In genomic region chr7:123411109-123411508, GRCm38 (mm10) we compare ENCODE assay signal across 12 mouse cellular contexts. TPM values are rescaled to one million over a fixed set of nuclear protein-coding genes. Genes with fewer than 3 reads are reported as not detected.
DNase-seq lines count a peak whose midpoint lies in the region; TF ChIP-seq lines count a peak whose summit lies in the region.
"Had no signal": no experiment of that assay in that cellular context is flagged by ENCODE, and none has a peak within 500 bp of the region (broad histone marks: within the 10 kb centered on the region; RNA-seq: fewer than 3 reads in every experiment).

No protein-coding gene starts in this region.

- peak; percentile 52 to 85 for DNase-seq in frontal cortex, adult 2 months (ENCODE audit: extremely low spot score in 1 of 2, low spot score in 1 of 2)
- DNase-seq in frontal cortex, postnatal 14 days (ENCODE audit: low spot score in 2 of 2) = no peak
- peak; percentile 33 for DNase-seq in urinary bladder, postnatal 25 days (ENCODE audit: low spot score)
- no peak for DNase-seq in urinary bladder, postnatal 4 days (ENCODE audit: low spot score in 2 of 2)
- peak; percentile 71 to 76 for DNase-seq in lung, adult 18-20 months
- DNase-seq in yolk sac, embryonic 10.5 days (ENCODE audit: low spot score) = no peak
- DNase-seq in thymus, adult 2 months = no peak
- DNase-seq in retina, embryonic 14.5 days (ENCODE audit: low spot score) = no peak
- DNase-seq: kidney, postnatal 25 days; lung, embryonic 14.5 days had no signal

- H3K27ac ChIP-seq in thymus, adult 2 months (ENCODE audit: control insufficient read depth, insufficient read depth, low read length) = no peak overlapping the region
- H3K27ac ChIP-seq: hindbrain, embryonic 10.5 days; neural tube, embryonic 12.5 days had no signal

- 0 out of 2 replicates have a peak, but pooled peaks cover 3% of the 10 kb centered on the region for H3K36me3 ChIP-seq in thymus, adult 2 months (ENCODE audit: control insufficient read depth, insufficient read depth, low read length)

- no peak for TF ChIP-seq POLR2A in thymus, adult 2 months (IDR thresholded peaks at IDR 0.05; ENCODE audit: control insufficient read depth, extremely low read depth, insufficient read depth, low read length, poor library complexity)

- H3K27me3 ChIP-seq in thymus, adult 2 months (ENCODE audit: control insufficient read depth, insufficient read depth, low read length) = no peaks in the 10 kb centered on the region
- H3K27me3 ChIP-seq: neural tube, embryonic 12.5 days had no signal

- no peak overlapping the region for H3K4me3 ChIP-seq in thymus, adult 2 months (ENCODE audit: control insufficient read depth, insufficient read depth, low read length)
- H3K4me3 ChIP-seq: hindbrain, embryonic 10.5 days; neural tube, embryonic 12.5 days had no signal

- no peaks in the 10 kb centered on the region for H3K4me1 ChIP-seq in thymus, adult 2 months (replicated peaks; ENCODE audit: control insufficient read depth, insufficient read depth, low read length)
- H3K4me1 ChIP-seq: hindbrain, embryonic 10.5 days; neural tube, embryonic 12.5 days had no signal

- 94% methylated on average over 1 of the region's 1 CpGs for WGBS in thymus, adult 2 months

- TF ChIP-seq CTCF in thymus, adult 2 months (IDR thresholded peaks at IDR 0.05; ENCODE audit: borderline replicate concordance, control insufficient read depth, extremely low read depth, insufficient read depth, low read length, poor library complexity) = no peak

RNA-seq across cellular contexts. Expression of gene Arhgap17, which starts 41.4 kb away (rescaled TPM):
- 16.4 and 20.4 TPM in 2 replicates for polyA plus RNA-seq in frontal cortex, adult 2 months (2012; rRNA removed)
- 32.2 and 37.3 TPM in 2 replicates for polyA plus RNA-seq in thymus, adult 2 months (2012; rRNA removed)

RNA-seq across cellular contexts. Expression of gene Lcmt1, which starts 41.5 kb away (rescaled TPM):
- polyA plus RNA-seq in frontal cortex, adult 2 months (2012; rRNA removed) = 87.9 and 89.4 TPM in 2 replicates
- polyA plus RNA-seq in thymus, adult 2 months (2012; rRNA removed) = 30.9 and 31.9 TPM in 2 replicates

RNA-seq across cellular contexts. Expression of gene Aqp8, which starts 51.0 kb away (rescaled TPM):
- 0.32 TPM in 1 of 2 replicates, not detected in the other for polyA plus RNA-seq in frontal cortex, adult 2 months (2012; rRNA removed)
- polyA plus RNA-seq in thymus, adult 2 months (2012; rRNA removed) = 0.31 and 0.41 TPM in 2 replicates
- polyA plus RNA-seq: lung, embryonic 14.5 days had no signal

Comparison
In these comparisons a context has a peak if more than half of its experiments do, and no peak if none do; other contexts are left out.
1. DNase-seq: peak in frontal cortex, adult 2 months (2 of 2), urinary bladder, postnatal 25 days (single experiment) and lung, adult 18-20 months (2 of 2); none in frontal cortex, postnatal 14 days (0 of 2), urinary bladder, postnatal 4 days (0 of 2), yolk sac, embryonic 10.5 days (single experiment), thymus, adult 2 months (single experiment) and retina, embryonic 14.5 days (single experiment).